Mouse (Mus musculus): ENCODE data around the gene Slc45a1. TPM values are rescaled to one million over a fixed set of nuclear protein-coding genes. Genes with fewer than 3 reads are reported as not detected.

Slc45a1 gene
- polyA plus RNA-seq, 1 experiment from 2014 or later: 0.12 TPM

DNA sequence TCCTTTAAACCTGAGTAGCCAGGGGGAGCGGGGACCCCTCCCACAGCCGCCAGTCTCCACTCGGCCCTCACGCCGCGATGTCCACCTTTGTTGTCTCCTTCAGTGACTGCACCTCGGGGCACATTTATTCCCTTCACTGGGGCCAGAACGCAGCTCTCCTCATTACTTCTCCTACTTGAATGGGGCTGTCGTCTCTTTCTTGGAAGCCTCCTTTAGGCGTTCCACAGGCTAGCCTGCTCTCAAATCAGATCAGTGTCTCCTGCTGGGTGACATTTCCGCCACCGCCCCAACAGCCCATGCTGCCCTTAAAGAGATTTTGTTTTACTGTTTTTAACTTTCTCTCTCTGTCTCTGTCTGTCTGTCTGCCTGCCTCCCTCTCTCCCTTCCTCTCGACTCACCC, 9.9 kb upstream of the Slc45a1 start:
- H3K27ac ChIP-seq (ENCODE audit: low read length): no peak overlapping the region
- H3K9ac ChIP-seq (replicated peaks; ENCODE audit: low read length): peak overlapping the region; percentile 64
- no peaks in the 10 kb centered on the region for H3K36me3 ChIP-seq (ENCODE audit: insufficient read depth, low read length)
- 5% methylated on average over 13 of the region's 13 CpGs for WGBS
- no peaks in the 10 kb centered on the region for H3K27me3 ChIP-seq (ENCODE audit: insufficient read depth, low read length)
- peak overlapping the region; percentile 56 for H3K4me2 ChIP-seq (replicated peaks; ENCODE audit: low read depth, low read length)
- peak overlapping the region; percentile 29 for H3K4me3 ChIP-seq (ENCODE audit: low read length)
- H3K9me3 ChIP-seq (ENCODE audit: low read length): peaks cover under 1% of the 10 kb centered on the region; the same call in 1 of the 2 replicates
- peaks cover 15% of the 10 kb centered on the region for H3K4me1 ChIP-seq (ENCODE audit: insufficient read depth, low read length)
- ATAC-seq (ENCODE audit: low FRiP score, low TSS enrichment): no peak

DNA sequence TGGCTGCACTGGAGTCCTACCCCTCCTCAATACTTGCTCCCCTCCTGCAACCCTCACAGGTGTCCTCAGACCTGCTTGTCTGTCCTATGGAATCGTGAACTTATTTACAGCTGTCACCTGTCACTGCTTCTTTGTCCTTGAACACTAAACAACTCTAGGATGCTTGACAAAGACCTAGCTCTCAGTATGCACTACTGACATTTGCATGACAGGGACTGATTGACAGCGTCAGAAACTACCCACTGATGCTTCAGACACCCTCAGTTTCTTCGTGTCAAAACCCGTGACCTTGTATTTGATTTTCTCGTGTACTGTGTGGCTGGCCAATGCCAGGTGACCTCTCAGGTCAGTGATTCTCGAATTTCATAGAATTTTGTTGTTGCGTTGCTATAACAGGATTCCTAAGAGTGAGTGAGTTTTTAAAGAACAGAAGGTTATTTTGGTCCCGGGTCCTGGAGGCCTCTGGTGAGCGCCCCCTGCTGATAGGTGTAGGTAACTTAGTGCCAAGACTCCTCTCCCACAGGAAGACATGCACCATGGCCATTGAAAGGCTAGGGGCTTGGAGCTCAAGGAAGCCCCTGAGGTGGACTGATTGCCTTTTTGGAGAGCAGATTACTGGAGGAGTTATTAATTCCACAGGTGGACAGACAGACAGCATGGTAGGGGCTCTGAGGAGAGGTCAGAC, 8.1 kb upstream of the Slc45a1 start:
- no peak overlapping the region for H3K27ac ChIP-seq (ENCODE audit: low read length)
- WGBS: 73% methylated on average over 9 of the region's 9 CpGs
- H3K9me3 ChIP-seq (ENCODE audit: low read length): peaks cover 4% of the 10 kb centered on the region; the same call in 1 of the 2 replicates
- H3K4me2 ChIP-seq (replicated peaks; ENCODE audit: low read depth, low read length): no peak overlapping the region
- H3K4me1 ChIP-seq (ENCODE audit: insufficient read depth, low read length): peaks cover 15% of the 10 kb centered on the region
- H3K9ac ChIP-seq (replicated peaks; ENCODE audit: low read length): no peak overlapping the region
- no peak overlapping the region for H3K4me3 ChIP-seq (ENCODE audit: low read length)
- no peaks in the 10 kb centered on the region for H3K27me3 ChIP-seq (ENCODE audit: insufficient read depth, low read length)
- no peak for ATAC-seq (ENCODE audit: low FRiP score, low TSS enrichment)
- H3K36me3 ChIP-seq (ENCODE audit: insufficient read depth, low read length): no peaks in the 10 kb centered on the region

DNA sequence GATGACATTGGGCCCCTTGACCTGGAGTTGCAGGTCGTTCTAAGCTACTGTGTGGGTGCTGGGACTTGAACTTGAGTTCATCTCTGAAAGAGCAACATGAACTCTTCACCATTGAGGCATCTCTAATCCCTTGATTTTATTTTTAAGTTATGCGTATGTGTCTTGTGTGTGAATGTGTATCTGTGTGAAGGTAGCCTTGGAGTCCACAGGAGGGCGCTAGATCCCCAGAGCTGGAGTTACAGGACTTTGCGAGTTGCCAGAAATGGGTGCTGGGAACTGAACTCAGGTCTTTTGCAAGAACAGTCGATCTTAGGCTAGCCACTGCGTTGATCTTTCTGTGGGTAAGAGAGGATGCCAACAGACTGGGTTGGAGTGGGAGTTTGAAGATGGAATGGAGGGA, 4.5 kb upstream of the Slc45a1 start:
- Histone ChIP-seq H3K9ac (replicated peaks; ENCODE audit: low read length) (no peak overlapping the region), H3K9me3 (ENCODE audit: low read length) (peaks cover 4% of the 10 kb centered on the region; the same call in 1 of the 2 replicates), H3K27me3 (ENCODE audit: insufficient read depth, low read length) (peaks cover 13% of the 10 kb centered on the region), H3K4me2 (replicated peaks; ENCODE audit: low read depth, low read length) (no peak overlapping the region), H3K36me3 (ENCODE audit: insufficient read depth, low read length) (no peaks in the 10 kb centered on the region), H3K27ac (ENCODE audit: low read length) (no peak overlapping the region), H3K4me1 (ENCODE audit: insufficient read depth, low read length) (peaks cover 10% of the 10 kb centered on the region), H3K4me3 (ENCODE audit: low read length) (no peak overlapping the region)
- WGBS: 85% methylated on average over 6 of the region's 6 CpGs
- ATAC-seq (ENCODE audit: low FRiP score, low TSS enrichment): no peak

GRCm38 (mm10) chr4:150655989-150656388, 4.0 kb upstream of the Slc45a1 start:
- WGBS: 4% methylated on average over 17 of the region's 17 CpGs
- peak; percentile 73 for ATAC-seq (ENCODE audit: low FRiP score, low TSS enrichment)
- H3K4me1 ChIP-seq (ENCODE audit: insufficient read depth, low read length): peaks cover 5% of the 10 kb centered on the region
- H3K27ac ChIP-seq (ENCODE audit: low read length): no peak overlapping the region
- H3K27me3 ChIP-seq (ENCODE audit: insufficient read depth, low read length): peaks cover 17% of the 10 kb centered on the region
- H3K4me3 ChIP-seq (ENCODE audit: low read length): no peak overlapping the region
- H3K9me3 ChIP-seq (ENCODE audit: low read length): peaks cover 4% of the 10 kb centered on the region; the same call in 1 of the 2 replicates
- H3K4me2 ChIP-seq (replicated peaks; ENCODE audit: low read depth, low read length): 0 out of 2 replicates have a peak overlapping the region, but pooled peaks have one; percentile 20
- no peaks in the 10 kb centered on the region for H3K36me3 ChIP-seq (ENCODE audit: insufficient read depth, low read length)
- peak overlapping the region; percentile 45 for H3K9ac ChIP-seq (replicated peaks; ENCODE audit: low read length)

GRCm38 (mm10) chr4:150653072-150653599, 1.2 kb upstream of the Slc45a1 start:
- Histone ChIP-seq H3K36me3 (ENCODE audit: insufficient read depth, low read length) (no peaks in the 10 kb centered on the region), H3K4me1 (ENCODE audit: insufficient read depth, low read length) (peaks cover 4% of the 10 kb centered on the region), H3K9me3 (ENCODE audit: low read length) (peaks cover 4% of the 10 kb centered on the region; the same call in 1 of the 2 replicates), H3K9ac (replicated peaks; ENCODE audit: low read length) (no peak overlapping the region), H3K27me3 (ENCODE audit: insufficient read depth, low read length) (peaks cover 17% of the 10 kb centered on the region), H3K4me2 (replicated peaks; ENCODE audit: low read depth, low read length) (no peak overlapping the region), H3K27ac (ENCODE audit: low read length) (no peak overlapping the region), H3K4me3 (ENCODE audit: low read length) (no peak overlapping the region)
- 30% methylated on average over 8 of the region's 11 CpGs for WGBS
- no peak for ATAC-seq (ENCODE audit: low FRiP score, low TSS enrichment)

GRCm38 (mm10) chr4:150649327-150649726, 2.6 kb downstream of the Slc45a1 start:
- peaks cover 4% of the 10 kb centered on the region; the same call in 1 of the 2 replicates for H3K4me1 ChIP-seq (ENCODE audit: insufficient read depth, low read length)
- no peak overlapping the region for H3K9ac ChIP-seq (replicated peaks; ENCODE audit: low read length)
- WGBS: 73% methylated on average over 5 of the region's 5 CpGs
- no peak overlapping the region for H3K4me3 ChIP-seq (ENCODE audit: low read length)
- H3K9me3 ChIP-seq (ENCODE audit: low read length): no peaks in the 10 kb centered on the region
- no peak for ATAC-seq (ENCODE audit: low FRiP score, low TSS enrichment)
- no peaks in the 10 kb centered on the region for H3K36me3 ChIP-seq (ENCODE audit: insufficient read depth, low read length)
- H3K27ac ChIP-seq (ENCODE audit: low read length): no peak overlapping the region
- no peak overlapping the region for H3K4me2 ChIP-seq (replicated peaks; ENCODE audit: low read depth, low read length)
- H3K27me3 ChIP-seq (ENCODE audit: insufficient read depth, low read length): peaks cover 17% of the 10 kb centered on the region

DNA sequence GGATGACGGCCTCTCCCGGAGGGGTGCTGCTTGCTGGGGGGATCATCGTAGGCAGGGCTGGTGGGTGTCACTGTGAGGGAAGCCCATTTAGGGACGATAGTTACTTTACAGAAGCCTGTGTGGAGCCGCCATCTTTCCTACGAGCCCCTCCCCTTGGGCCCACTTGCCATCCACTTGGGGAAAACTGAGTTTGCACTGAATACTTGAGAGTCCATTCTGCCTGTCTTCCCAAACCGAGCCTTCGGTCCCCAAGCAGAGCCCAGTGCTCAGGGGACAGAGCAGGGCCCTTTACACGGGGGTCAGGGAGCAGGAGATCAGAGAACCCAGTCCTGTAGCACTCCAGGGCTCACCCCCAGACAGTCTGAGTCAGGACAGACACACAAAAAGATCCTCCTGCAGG, 7.7 kb downstream of the Slc45a1 start:
- H3K4me3 ChIP-seq (ENCODE audit: low read length): no peak overlapping the region

DNA sequence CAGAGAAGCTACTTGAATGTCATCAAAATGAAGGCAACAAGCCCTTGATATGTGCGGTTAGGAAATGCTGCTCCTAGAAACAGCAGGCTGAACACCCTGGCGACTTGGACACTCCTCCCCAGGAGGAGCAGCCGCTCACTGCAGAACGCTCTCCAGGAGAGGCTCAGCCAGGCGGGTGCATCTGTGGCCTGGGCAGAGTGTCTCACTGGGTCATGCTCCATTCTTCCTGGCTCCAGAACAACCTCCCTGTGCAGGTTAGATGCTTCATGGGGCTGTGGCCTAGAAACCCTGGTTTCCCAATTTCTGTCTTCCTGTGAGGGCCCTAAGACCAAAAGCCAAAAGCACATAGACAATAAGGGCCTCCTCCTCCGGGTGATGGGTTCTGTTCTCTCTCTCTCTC, 15.3 kb downstream of the Slc45a1 start:
- Histone ChIP-seq H3K4me1 (ENCODE audit: insufficient read depth, low read length) (no peaks in the 10 kb centered on the region), H3K9ac (replicated peaks; ENCODE audit: low read length) (no peak overlapping the region), H3K27ac (ENCODE audit: low read length) (no peak overlapping the region), H3K9me3 (ENCODE audit: low read length) (no peaks in the 10 kb centered on the region), H3K27me3 (ENCODE audit: insufficient read depth, low read length) (no peaks in the 10 kb centered on the region), H3K36me3 (ENCODE audit: insufficient read depth, low read length) (no peaks in the 10 kb centered on the region), H3K4me2 (replicated peaks; ENCODE audit: low read depth, low read length) (no peak overlapping the region), H3K4me3 (ENCODE audit: low read length) (no peak overlapping the region)
- ATAC-seq (ENCODE audit: low FRiP score, low TSS enrichment): no peak
- WGBS: 79% methylated on average over 6 of the region's 6 CpGs

More for the DNA sequence above, 7.7 kb downstream of the Slc45a1 start:
- 91% methylated on average over 9 of the region's 9 CpGs for WGBS
- no peak overlapping the region for H3K4me2 ChIP-seq (replicated peaks; ENCODE audit: low read depth, low read length)
- H3K9ac ChIP-seq (replicated peaks; ENCODE audit: low read length): no peak overlapping the region
- no peak overlapping the region for H3K27ac ChIP-seq (ENCODE audit: low read length)
- H3K27me3 ChIP-seq (ENCODE audit: insufficient read depth, low read length): no peaks in the 10 kb centered on the region
- no peaks in the 10 kb centered on the region for H3K36me3 ChIP-seq (ENCODE audit: insufficient read depth, low read length)
- no peaks in the 10 kb centered on the region for H3K4me1 ChIP-seq (ENCODE audit: insufficient read depth, low read length)
- no peak for ATAC-seq (ENCODE audit: low FRiP score, low TSS enrichment)
- no peaks in the 10 kb centered on the region for H3K9me3 ChIP-seq (ENCODE audit: low read length)

DNA sequence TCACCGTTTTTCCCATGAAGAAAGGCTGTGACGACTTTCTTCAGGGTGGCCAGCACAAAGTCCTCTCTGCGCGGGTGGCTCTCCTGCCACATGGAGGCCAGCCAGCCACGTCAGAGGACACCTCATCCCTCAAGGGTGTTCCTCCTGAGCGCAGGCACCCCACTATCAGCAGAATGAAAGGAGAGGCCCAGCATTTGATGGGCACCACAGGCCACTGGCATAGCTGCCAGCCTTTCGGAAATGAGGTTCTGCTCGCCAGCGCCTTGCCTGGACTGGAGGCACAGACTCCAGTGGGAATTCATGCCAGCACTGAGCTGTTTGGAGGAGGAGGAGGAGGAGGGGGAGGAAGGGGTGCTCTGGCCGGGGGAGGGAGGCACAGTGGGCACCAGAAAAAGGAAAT, 16.4 kb downstream of the Slc45a1 start:
- H3K27me3 ChIP-seq (ENCODE audit: insufficient read depth, low read length): no peaks in the 10 kb centered on the region
- H3K36me3 ChIP-seq (ENCODE audit: insufficient read depth, low read length): no peaks in the 10 kb centered on the region
- H3K9ac ChIP-seq (replicated peaks; ENCODE audit: low read length): no peak overlapping the region
- H3K4me3 ChIP-seq (ENCODE audit: low read length): no peak overlapping the region
- 85% methylated on average over 10 of the region's 10 CpGs for WGBS
- no peak overlapping the region for H3K27ac ChIP-seq (ENCODE audit: low read length)
- H3K9me3 ChIP-seq (ENCODE audit: low read length): no peaks in the 10 kb centered on the region
- ATAC-seq (ENCODE audit: low FRiP score, low TSS enrichment): no peak
- no peak overlapping the region for H3K4me2 ChIP-seq (replicated peaks; ENCODE audit: low read depth, low read length)
- H3K4me1 ChIP-seq (ENCODE audit: insufficient read depth, low read length): no peaks in the 10 kb centered on the region

GRCm38 (mm10) chr4:150629266-150629665, 22.7 kb downstream of the Slc45a1 start:
- Histone ChIP-seq H3K4me2 (replicated peaks; ENCODE audit: low read depth, low read length) (no peak overlapping the region), H3K9me3 (ENCODE audit: low read length) (no peaks in the 10 kb centered on the region), H3K36me3 (ENCODE audit: insufficient read depth, low read length) (no peaks in the 10 kb centered on the region), H3K4me3 (ENCODE audit: low read length) (no peak overlapping the region), H3K4me1 (ENCODE audit: insufficient read depth, low read length) (peaks cover 5% of the 10 kb centered on the region; the same call in 1 of the 2 replicates), H3K27me3 (ENCODE audit: insufficient read depth, low read length) (no peaks in the 10 kb centered on the region), H3K9ac (replicated peaks; ENCODE audit: low read length) (no peak overlapping the region), H3K27ac (ENCODE audit: low read length) (no peak overlapping the region)
- no peak for ATAC-seq (ENCODE audit: low FRiP score, low TSS enrichment)
- 48% methylated on average over 11 of the region's 11 CpGs for WGBS

Data from kidney, embryonic 16.5 days (tissue).